Mouse (Mus musculus) liver, adult 2 months (tissue): ENCODE data around the gene Bcl2l11.

Source experiments
- CTCF ChIP-seq: fragments of 200-500 bp; IDR thresholded peaks from 2 replicates; pipeline ENCODE4 v1.5.1; 2011; ENCODE audit warnings: low read depth, low read length, control low read depth
- POLR2A ChIP-seq: fragments of 200-500 bp; IDR thresholded peaks from 2 replicates; pipeline ENCODE4 v1.6.1; 2011; ENCODE audit warnings: low read length, control low read depth; ENCODE audit not compliant: insufficient read depth; ENCODE audit errors: extremely low read depth

DNA sequence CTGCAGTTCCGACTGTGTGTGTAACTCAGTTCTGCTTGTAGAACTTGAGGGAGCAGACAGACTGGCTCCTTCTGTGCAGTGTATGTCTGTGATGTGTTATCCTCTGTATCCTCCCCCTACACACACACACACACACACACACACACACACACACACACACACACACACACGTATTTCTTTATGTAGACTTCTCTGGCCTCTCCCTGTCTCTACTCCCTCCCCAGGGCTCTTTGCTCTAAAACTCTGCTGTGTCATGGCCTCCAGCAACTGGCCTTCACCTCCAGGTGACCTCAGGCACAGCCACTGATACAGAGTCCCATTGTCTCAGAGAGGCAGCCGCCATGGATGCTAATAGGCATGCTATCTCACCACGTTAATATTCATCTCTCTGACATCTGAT lies 10.3 kb upstream of the Bcl2l11 start:
- TF ChIP-seq CTCF (no peak), POLR2A (no peak)
